11 mouse cellular contexts compared by ENCODE assay signal in the genomic region with DNA sequence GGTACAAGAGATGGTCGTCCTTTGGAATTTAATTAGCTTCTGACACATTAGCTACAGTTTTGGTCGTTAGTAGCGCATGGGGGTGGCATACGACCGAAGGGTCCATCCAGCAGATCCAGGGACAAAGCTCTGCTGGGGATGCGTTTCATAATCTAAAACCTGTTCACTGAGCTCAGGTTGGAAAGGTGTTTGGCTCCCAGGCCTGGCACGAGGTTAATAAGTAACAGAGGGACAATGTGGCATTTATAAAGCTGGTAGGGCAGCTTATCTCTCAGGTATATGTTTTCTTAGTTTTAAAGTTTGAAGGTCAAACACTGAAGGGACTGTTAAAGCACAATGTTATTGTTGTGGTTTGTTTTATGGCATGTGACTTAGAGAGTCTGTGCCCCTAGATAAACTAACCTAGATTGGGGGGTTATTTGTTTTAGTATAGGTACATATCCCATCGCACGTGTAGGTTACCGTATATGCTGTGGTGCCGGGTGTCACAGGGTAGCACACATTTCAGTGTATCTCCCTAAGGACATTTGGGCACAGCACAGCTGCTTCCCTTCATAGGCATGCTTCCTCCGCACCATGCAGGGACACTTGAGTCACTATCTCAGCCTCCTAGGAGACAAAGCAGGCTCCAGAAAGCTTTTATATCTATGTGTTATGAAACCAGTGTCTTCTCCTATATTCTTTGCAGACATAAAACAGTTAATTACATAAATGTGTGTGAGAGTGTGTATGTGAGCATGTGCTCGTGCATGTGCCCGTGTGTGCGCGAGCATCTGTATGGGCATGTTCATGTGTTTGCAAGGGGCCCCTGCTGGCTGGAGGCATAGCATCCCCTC. TPM values are rescaled to one million over a fixed set of nuclear protein-coding genes. Genes with fewer than 3 reads are reported as not detected.
DNase-seq lines count a peak whose midpoint lies in the region; ATAC-seq and TF ChIP-seq lines count a peak whose summit lies in the region.
"Had no signal": no experiment of that assay in that cellular context is flagged by ENCODE, and none has a peak within 500 bp of the region (broad histone marks: within the 10 kb centered on the region; RNA-seq: fewer than 3 reads in every experiment).

No protein-coding gene starts in this region.

- no peak for ATAC-seq in hindbrain, embryonic 15.5 days (ENCODE audit: low FRiP score, low read depth)
- peak; percentile 10; the same call in 1 of the 2 replicates for ATAC-seq in G1E (ENCODE audit: extremely low read depth, insufficient number of reproducible peaks, low FRiP score, poor library complexity, severe bottlenecking)
- ATAC-seq in liver, embryonic 13.5 days (ENCODE audit: low read depth): no peak
- ATAC-seq: forebrain, embryonic 14.5 days had no signal

- H3K27me3 ChIP-seq in hindbrain, embryonic 15.5 days: no peaks in the 10 kb centered on the region
- peaks cover 10% of the 10 kb centered on the region; the same call in 1 of the 2 replicates for H3K27me3 ChIP-seq in hindbrain, embryonic 10.5 days (ENCODE audit: insufficient read depth, poor library complexity, severe bottlenecking)
- no peaks in the 10 kb centered on the region for H3K27me3 ChIP-seq in G1E (ENCODE audit: insufficient read depth, low read length)
- H3K27me3 ChIP-seq in kidney, adult 2 months (replicated peaks; ENCODE audit: control insufficient read depth, insufficient read depth, low read length): no peaks in the 10 kb centered on the region
- no peaks in the 10 kb centered on the region for H3K27me3 ChIP-seq in liver, embryonic 13.5 days

- H3K4me3 ChIP-seq in hindbrain, embryonic 15.5 days: no peak overlapping the region
- H3K4me3 ChIP-seq in hindbrain, embryonic 10.5 days: no peak overlapping the region
- H3K4me3 ChIP-seq in G1E (ENCODE audit: low read depth, low read length): peak overlapping the region; percentile 50; the same call in 1 of the 2 replicates
- H3K4me3 ChIP-seq in kidney, adult 2 months (ENCODE audit: insufficient read depth, low read depth, low read length): no peak overlapping the region
- peak overlapping the region; percentile 89 for H3K4me3 ChIP-seq in liver, embryonic 13.5 days (replicated peaks)

- no peaks in the 10 kb centered on the region for H3K9me3 ChIP-seq in hindbrain, embryonic 15.5 days
- H3K9me3 ChIP-seq in hindbrain, embryonic 10.5 days: no peaks in the 10 kb centered on the region
- H3K9me3 ChIP-seq in G1E (replicated peaks): peaks cover 20% of the 10 kb centered on the region
- H3K9me3 ChIP-seq in liver, embryonic 13.5 days (replicated peaks): no peaks in the 10 kb centered on the region

- H3K36me3 ChIP-seq in hindbrain, embryonic 15.5 days: no peaks in the 10 kb centered on the region
- no peaks in the 10 kb centered on the region for H3K36me3 ChIP-seq in hindbrain, embryonic 10.5 days
- peaks cover 21% of the 10 kb centered on the region for H3K36me3 ChIP-seq in G1E (replicated peaks)
- no peaks in the 10 kb centered on the region for H3K36me3 ChIP-seq in kidney, adult 2 months (ENCODE audit: control insufficient read depth, insufficient read depth, low read length)
- H3K36me3 ChIP-seq in liver, embryonic 13.5 days: peaks cover 12% of the 10 kb centered on the region; the same call in 1 of the 2 replicates

- no peak for TF ChIP-seq POLR2A in kidney, adult 2 months (IDR thresholded peaks at IDR 0.05; ENCODE audit: low read depth, low read length)

- no peak for TF ChIP-seq CTCF in G1E (IDR thresholded peaks at IDR 0.05; ENCODE audit: low read depth, low read length)
- TF ChIP-seq CTCF in kidney, adult 2 months (conservative IDR thresholded peaks at IDR 0.05; ENCODE audit: insufficient read depth, insufficient read length, low read depth, low read length): no peak

- DNase-seq in hindbrain, embryonic 10.5 days (ENCODE audit: low spot score): no peak
- no peak for DNase-seq in G1E (ENCODE audit: low spot score)
- peak; percentile 74 for DNase-seq in kidney, adult 2 months
- DNase-seq in liver, embryonic 13.5 days: no peak
- DNase-seq in gastrocnemius, postnatal 25 days: no peak
- DNase-seq in cerebellum, adult 9-10 months: no peak
- DNase-seq in Muller cell, postnatal 12 days (ENCODE audit: inconsistent ontology term): no peak
- DNase-seq: cerebellum, adult 11-12 months; heart, postnatal 36 days had no signal

- H3K9ac ChIP-seq in hindbrain, embryonic 15.5 days: no peak overlapping the region
- peak overlapping the region; percentile 96 for H3K9ac ChIP-seq in liver, embryonic 13.5 days

- H3K4me1 ChIP-seq in hindbrain, embryonic 15.5 days (replicated peaks): peaks cover 30% of the 10 kb centered on the region
- peaks cover 18% of the 10 kb centered on the region for H3K4me1 ChIP-seq in hindbrain, embryonic 10.5 days (replicated peaks)
- H3K4me1 ChIP-seq in G1E (ENCODE audit: insufficient read depth, low read depth, low read length): peaks cover 46% of the 10 kb centered on the region
- H3K4me1 ChIP-seq in kidney, adult 2 months (ENCODE audit: control insufficient read depth, insufficient read depth, low read length): no peaks in the 10 kb centered on the region
- peaks cover 71% of the 10 kb centered on the region for H3K4me1 ChIP-seq in liver, embryonic 13.5 days (replicated peaks)

- 81% methylated on average over 16 of the region's 16 CpGs for WGBS in hindbrain, embryonic 15.5 days
- 90% methylated on average over 16 of the region's 16 CpGs for WGBS in hindbrain, embryonic 10.5 days
- WGBS in kidney, adult 2 months: 60% methylated on average over 16 of the region's 16 CpGs
- 76% methylated on average over 16 of the region's 16 CpGs for WGBS in liver, embryonic 13.5 days (ENCODE audit: insufficient replicate concordance)

- H3K27ac ChIP-seq in hindbrain, embryonic 15.5 days (replicated peaks): no peak overlapping the region
- no peak overlapping the region for H3K27ac ChIP-seq in hindbrain, embryonic 10.5 days
- peak overlapping the region; percentile 67; the same call in 1 of the 2 replicates for H3K27ac ChIP-seq in kidney, adult 2 months (ENCODE audit: insufficient read depth, low read depth, low read length)
- H3K27ac ChIP-seq in liver, embryonic 13.5 days: peak overlapping the region; percentile 100

- peak overlapping the region; percentile 93 for H3K4me2 ChIP-seq in hindbrain, embryonic 15.5 days
- peak overlapping the region; percentile 77 for H3K4me2 ChIP-seq in liver, embryonic 13.5 days

RNA-seq across cellular contexts. Expression of gene Hebp1, which starts 2.5 kb away (rescaled TPM):
- 3.6 and 6.8 TPM in 2 replicates for polyA plus RNA-seq in hindbrain, embryonic 15.5 days (2015; fragmentation: Nextera tagmentation; extraction: Ambion mirVana)
- 6.3 and 9.0 TPM in 2 replicates for polyA plus RNA-seq in hindbrain, embryonic 10.5 days (2016; fragmentation: Nextera tagmentation; extraction: Ambion mirVana)
- 21.4 and 21.7 TPM in 2 replicates for total RNA-seq in G1E (2014; fragmentation: Nextera tagmentation)
- 42.0 and 45.4 TPM in 2 replicates for total RNA-seq in G1E (2017)
- polyA plus RNA-seq in G1E (2012): 2.8 and 5.6 TPM in 2 replicates
- polyA plus RNA-seq in kidney, adult 2 months (2012; rRNA removed): 71.1 and 82.9 TPM in 2 replicates
- 129 and 141 TPM in 2 replicates for polyA plus RNA-seq in liver, embryonic 13.5 days (2015; fragmentation: Nextera tagmentation; extraction: Ambion mirVana)
- 10 to 100 TPM in 1 of 2 experiments, 1 to 10 TPM in 1; 4.8 to 10.2 TPM for total RNA-seq in gastrocnemius, postnatal 25 days (2021)

RNA-seq across cellular contexts. Expression of gene Fam234b, which starts 2.6 kb away (rescaled TPM):
- polyA plus RNA-seq in hindbrain, embryonic 15.5 days (2015; fragmentation: Nextera tagmentation; extraction: Ambion mirVana): 100 and 112 TPM in 2 replicates
- 24.5 and 28.0 TPM in 2 replicates for polyA plus RNA-seq in hindbrain, embryonic 10.5 days (2016; fragmentation: Nextera tagmentation; extraction: Ambion mirVana)
- total RNA-seq in G1E (2014; fragmentation: Nextera tagmentation): 26.3 and 37.3 TPM in 2 replicates
- 18.0 and 18.3 TPM in 2 replicates for total RNA-seq in G1E (2017)
- 6.6 and 7.5 TPM in 2 replicates for polyA plus RNA-seq in G1E (2012)
- 14.2 and 15.6 TPM in 2 replicates for polyA plus RNA-seq in kidney, adult 2 months (2012; rRNA removed)
- 30.1 and 43.5 TPM in 2 replicates for polyA plus RNA-seq in liver, embryonic 13.5 days (2015; fragmentation: Nextera tagmentation; extraction: Ambion mirVana)
- 1 to 10 TPM; 3.4 to 3.9 TPM for total RNA-seq in gastrocnemius, postnatal 25 days (2021)

RNA-seq across cellular contexts. Expression of gene Gsg1, which starts 53.8 kb away (rescaled TPM):
- 0.33 TPM in 1 of 2 replicates, not detected in the other for polyA plus RNA-seq in hindbrain, embryonic 15.5 days (2015; fragmentation: Nextera tagmentation; extraction: Ambion mirVana)
- 0.39 and 0.58 TPM in 2 replicates for polyA plus RNA-seq in hindbrain, embryonic 10.5 days (2016; fragmentation: Nextera tagmentation; extraction: Ambion mirVana)
- total RNA-seq in G1E (2014; fragmentation: Nextera tagmentation): not detected in 2 replicates
- total RNA-seq in G1E (2017): not detected in 2 replicates
- polyA plus RNA-seq in G1E (2012): not detected in 2 replicates
- polyA plus RNA-seq in kidney, adult 2 months (2012; rRNA removed): 0.55 and 1.4 TPM in 2 replicates
- polyA plus RNA-seq in liver, embryonic 13.5 days (2015; fragmentation: Nextera tagmentation; extraction: Ambion mirVana): 0.15 and 0.16 TPM in 2 replicates
- total RNA-seq in gastrocnemius, postnatal 25 days (2021): not detected

Comparison
In these comparisons a context has a peak if more than half of its experiments do, and no peak if none do; other contexts are left out.
1. H3K27ac ChIP-seq: peak in kidney, adult 2 months (single experiment) and liver, embryonic 13.5 days (single experiment); none in hindbrain, embryonic 15.5 days (single experiment) and hindbrain, embryonic 10.5 days (single experiment).
2. H3K4me3 ChIP-seq: peak in G1E (single experiment) and liver, embryonic 13.5 days (single experiment); none in hindbrain, embryonic 15.5 days (single experiment), hindbrain, embryonic 10.5 days (single experiment) and kidney, adult 2 months (single experiment).